Mouse (Mus musculus) MEL (cell line): Measurements from ENCODE around the gene Actl6a. TPM values are rescaled to one million over a fixed set of nuclear protein-coding genes. Genes with fewer than 3 reads are reported as not detected.
"Not testable (repeated sequence)": the region's sequence is repeated elsewhere in the genome, so short reads cannot be mapped to it uniquely, and the experiment has no call there.

Experiments
- DNase-seq: peaks from one replicate; pipeline ENCODE4 v3.0.0; 2011; ENCODE audit warnings: low read depth, low spot score
- H3K27ac ChIP-seq: 2 replicates; pipeline ENCODE4 v1.5.1; 2012; ENCODE audit warnings: low read depth, mild to moderate bottlenecking, control low read depth, low read length, moderate library complexity; ENCODE audit not compliant: control insufficient read depth
- H3K27me3 ChIP-seq, 2 experiments: fragments of 150-350 bp in 1 of 2; sonication (generic) in 1 of 2; 2 replicates each; pipeline ENCODE4 v1.6.1; 2012; ENCODE audit warnings: low read length in 2 of 2, mild to moderate bottlenecking in 2 of 2, improper control_type of control experiment in 1 of 2, moderate library complexity in 1 of 2; ENCODE audit not compliant: insufficient read depth in 2 of 2, control insufficient read depth in 1 of 2
- H3K36me3 ChIP-seq, 2 experiments: 2 replicates each; pipeline ENCODE4 v1.6.1; 2012 to 2014; ENCODE audit warnings: low read length in 2 of 2, improper control_type of control experiment in 1 of 2, inconsistent platforms in 1 of 2, mild to moderate bottlenecking in 1 of 2; ENCODE audit not compliant: insufficient read depth in 2 of 2, control insufficient read depth in 1 of 2
- H3K4me1 ChIP-seq, 2 experiments: fragments of 150-350 bp in 1 of 2; sonication (generic) in 1 of 2; 2 replicates each; pipeline ENCODE4 v1.6.1; 2012; ENCODE audit warnings: low read length in 2 of 2, improper control_type of control experiment in 1 of 2, mild to moderate bottlenecking in 1 of 2; ENCODE audit not compliant: insufficient read depth in 2 of 2, control insufficient read depth in 1 of 2
- H3K4me3 ChIP-seq, 2 experiments: fragments of 150-350 bp in 1 of 2; sonication (generic) in 1 of 2; 2 replicates each; pipeline ENCODE4 v1.5.1; 2012; ENCODE audit warnings: low read depth in 2 of 2, low read length in 2 of 2, mild to moderate bottlenecking in 2 of 2, moderate library complexity in 2 of 2, control low read depth in 1 of 2, improper control_type of control experiment in 1 of 2; ENCODE audit not compliant: control insufficient read depth in 1 of 2, insufficient read depth in 1 of 2
- H3K79me2 ChIP-seq: 2 replicates; pipeline ENCODE4 v1.6.1; 2012; ENCODE audit warnings: mild to moderate bottlenecking, low read length, moderate library complexity; ENCODE audit not compliant: control insufficient read depth, poor library complexity, insufficient read depth
- H3K9ac ChIP-seq: 2 replicates; pipeline ENCODE4 v1.6.1; 2012; ENCODE audit warnings: low read depth, mild to moderate bottlenecking, control low read depth, low read length, moderate library complexity; ENCODE audit not compliant: control insufficient read depth, poor library complexity, severe bottlenecking
- H3K9me3 ChIP-seq: fragments of 150-350 bp; sonication (generic); replicated peaks from 2 replicates; pipeline ENCODE4 v1.6.1; 2012; ENCODE audit warnings: mild to moderate bottlenecking, low read length, improper control_type of control experiment, moderate library complexity; ENCODE audit not compliant: insufficient read depth
- BHLHE40 ChIP-seq: IDR thresholded peaks from 2 replicates; pipeline ENCODE4 v1.6.1; 2012; ENCODE audit warnings: low read depth, mild to moderate bottlenecking, inconsistent platforms, low read length, improper control_type of control experiment, borderline replicate concordance
- E2F4 ChIP-seq: IDR thresholded peaks from 2 replicates; pipeline ENCODE4 v1.6.1; 2011; ENCODE audit warnings: low read depth, low read length, improper control_type of control experiment, borderline replicate concordance
- ETS1 ChIP-seq: IDR thresholded peaks from 2 replicates; pipeline ENCODE4 v1.6.1; 2012; ENCODE audit warnings: low read depth, mild to moderate bottlenecking, inconsistent platforms, low read length, improper control_type of control experiment, moderate library complexity
- GABPA ChIP-seq: IDR thresholded peaks from 2 replicates; pipeline ENCODE4 v1.6.1; 2012; ENCODE audit warnings: low read depth, mild to moderate bottlenecking, inconsistent platforms, low read length, improper control_type of control experiment, moderate library complexity
- MXI1 ChIP-seq: IDR thresholded peaks from 2 replicates; pipeline ENCODE4 v1.6.1; 2011; ENCODE audit warnings: mild to moderate bottlenecking, low read depth, low read length, improper control_type of control experiment
- MYC ChIP-seq: IDR thresholded peaks from 2 replicates; pipeline ENCODE4 v1.6.1; 2011; ENCODE audit warnings: low read depth, mild to moderate bottlenecking, low read length, improper control_type of control experiment, moderate library complexity
- POLR2AphosphoS2 ChIP-seq: IDR thresholded peaks from 2 replicates; pipeline ENCODE4 v1.6.1; 2011; ENCODE audit warnings: low read length, improper control_type of control experiment
- POLR2AphosphoS5 ChIP-seq: IDR thresholded peaks from 2 replicates; pipeline ENCODE4 v1.6.1; 2012; ENCODE audit warnings: low read depth, borderline replicate concordance, mild to moderate bottlenecking, inconsistent platforms, low read length, moderate library complexity, mixed read lengths
- SIN3A ChIP-seq: IDR thresholded peaks from 2 replicates; pipeline ENCODE4 v1.6.1; 2012; ENCODE audit warnings: low read length, improper control_type of control experiment, inconsistent platforms
- TBP ChIP-seq: IDR thresholded peaks from 2 replicates; pipeline ENCODE4 v1.8.0; 2011; ENCODE audit warnings: low read depth, low read length, improper control_type of control experiment
- TCF12 ChIP-seq: IDR thresholded peaks from 2 replicates; pipeline ENCODE4 v1.6.1; 2014; ENCODE audit warnings: low read depth, mild to moderate bottlenecking, inconsistent platforms, low read length, improper control_type of control experiment, moderate library complexity
- ZMIZ1 ChIP-seq: IDR thresholded peaks from 2 replicates; pipeline ENCODE4 v1.6.1; 2012; ENCODE audit warnings: low read depth, mild to moderate bottlenecking, inconsistent platforms, low read length, improper control_type of control experiment, moderate library complexity
- ZNF384 ChIP-seq: IDR thresholded peaks from 2 replicates; pipeline ENCODE4 v1.6.1; 2012; ENCODE audit warnings: low read depth, mild to moderate bottlenecking, inconsistent platforms, low read length, improper control_type of control experiment
- polyA plus RNA-seq, 2 experiments: library from polyadenylated mRNA; stranded (reverse) in 1 of 2; unstranded in 1 of 2; fragments of >175 nt in 1 of 2; fragments of >200 nt in 1 of 2; gene quantifications; 2 replicates each; pipeline versions ENCODE4 v1.2.1 to v1.2.4; 2012; ENCODE audit warnings: low replicate concordance in 2 of 2, low read depth in 1 of 2; ENCODE audit not compliant: insufficient read length in 2 of 2, insufficient read depth in 1 of 2, missing spikeins in 1 of 2
- total RNA-seq: library from RNA; depleted of rRNA; stranded (reverse); fragments of 300-350 nt; gene quantifications from 2 replicates; pipeline ENCODE4 v1.2.3, GENCODE M21; 2012

The Actl6a gene
- total and polyA plus RNA-seq, 3 experiments: 129 to 175 TPM; not detected in 1

DNA sequence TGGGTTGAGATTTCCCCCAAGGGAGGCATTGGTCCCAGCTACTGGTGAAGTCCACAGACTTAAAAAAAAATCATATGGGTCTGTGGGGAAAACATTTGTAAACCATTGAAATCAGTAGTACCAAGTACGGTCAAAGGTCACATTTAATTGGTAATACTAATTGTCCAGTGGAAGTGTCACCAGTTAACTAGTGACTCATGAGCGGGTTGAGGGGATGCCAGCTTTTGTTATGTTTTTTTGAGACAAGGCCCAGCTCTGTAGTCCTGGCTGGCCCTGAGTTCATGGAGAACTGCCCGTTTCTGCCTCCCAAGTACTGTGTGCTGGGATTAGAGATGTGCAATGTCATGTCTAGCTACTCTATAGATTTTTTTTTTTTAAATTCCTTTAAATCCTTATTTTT, 7.6 kb downstream of the Actl6a start:
- DNase-seq: no peak
- H3K4me1 ChIP-seq: peaks cover 0 to 3% of the 10 kb centered on the region in 2 experiments; a peak in 2 of 4 replicates
- no peaks in the 10 kb centered on the region for H3K9me3 ChIP-seq
- no peak overlapping the region for H3K27ac ChIP-seq
- peaks cover 22% of the 10 kb centered on the region for H3K79me2 ChIP-seq
- TF ChIP-seq BHLHE40: no peak
- TF ChIP-seq TCF12: no peak
- TF ChIP-seq ZNF384: no peak
- no peak for TF ChIP-seq E2F4
- TF ChIP-seq GABPA: no peak
- TF ChIP-seq MXI1: no peak
- TF ChIP-seq TBP: no peak
- TF ChIP-seq MYC: no peak
- TF ChIP-seq POLR2AphosphoS2: no peak
- no peak for TF ChIP-seq POLR2AphosphoS5
- TF ChIP-seq ZMIZ1: no peak
- TF ChIP-seq, all 39 proteins: peak for 0
- Histone ChIP-seq H3K9ac (no peak overlapping the region), H3K27me3 (no peaks in the 10 kb centered on the region), H3K36me3 (peaks cover 12 to 41% of the 10 kb centered on the region in 2 experiments), H3K4me3 (no peak overlapping the region)

DNA sequence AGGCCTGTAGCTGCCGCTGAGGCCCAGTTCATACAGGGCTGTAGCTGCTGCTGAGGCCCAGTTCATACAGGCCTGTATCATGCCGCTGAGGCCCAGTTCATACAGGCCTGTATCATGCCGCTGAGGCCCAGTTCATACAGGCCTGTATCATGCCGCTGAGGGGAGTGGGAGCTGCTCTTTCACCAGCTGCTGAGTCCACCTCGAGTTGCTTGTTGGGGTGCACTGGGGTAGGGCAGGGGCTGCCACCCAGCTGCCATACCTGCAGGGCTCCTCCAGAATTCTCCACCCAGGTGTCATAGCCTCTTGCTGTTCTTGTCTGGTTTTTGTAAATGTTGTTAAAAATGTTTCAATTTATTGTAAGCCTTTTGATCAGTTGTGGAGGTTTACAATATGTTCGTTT, 11.3 kb downstream of the Actl6a start:
- DNase-seq, H3K4me3 ChIP-seq: not testable (repeated sequence)

DNA sequence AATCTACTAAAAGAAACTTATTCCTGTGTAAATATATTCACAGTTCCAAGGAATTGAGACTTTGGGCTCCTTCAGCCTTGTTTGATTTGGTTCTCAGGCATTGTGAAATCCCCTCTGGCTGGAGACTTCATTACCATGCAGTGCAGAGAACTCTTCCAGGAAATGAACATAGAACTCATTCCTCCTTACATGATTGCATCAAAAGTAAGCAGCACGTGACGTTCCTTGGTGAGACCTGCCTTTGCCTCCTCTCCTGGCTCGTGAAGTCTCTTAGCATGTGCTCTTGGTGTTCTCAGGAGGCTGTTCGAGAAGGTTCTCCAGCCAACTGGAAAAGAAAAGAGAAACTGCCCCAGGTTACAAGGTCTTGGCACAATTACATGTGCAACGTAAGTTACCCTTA, 12.2 kb downstream of the Actl6a start:
- TF ChIP-seq ETS1 (no peak), TCF12 (no peak), POLR2AphosphoS5 (no peak), POLR2AphosphoS2 (no peak), SIN3A (no peak)
- Histone ChIP-seq H3K27me3 (no peaks in the 10 kb centered on the region), H3K36me3 (peaks cover 0 to 55% of the 10 kb centered on the region in 2 experiments; a peak in 3 of 4 replicates), H3K27ac (no peak overlapping the region), H3K9ac (no peak overlapping the region), H3K4me3 (no peak overlapping the region), H3K4me1 (no peaks in the 10 kb centered on the region), H3K9me3 (no peaks in the 10 kb centered on the region), H3K79me2 (0 out of 2 replicates have a peak, but pooled peaks cover 1% of the 10 kb centered on the region)
- DNase-seq: no peak

More for the DNA sequence above, 11.3 kb downstream of the Actl6a start:
- not testable (repeated sequence) for H3K9me3 ChIP-seq, H3K9ac ChIP-seq, H3K27me3 ChIP-seq, H3K27ac ChIP-seq, H3K79me2 ChIP-seq, H3K4me1 ChIP-seq
- H3K36me3 ChIP-seq: peaks cover 0 to 49% of the 10 kb centered on the region in 2 experiments; a peak in 3 of 4 replicates
